Mouse (Mus musculus) embryonic facial prominence, embryonic 13.5 days (tissue): ENCODE results near the gene Aars2. TPM values are rescaled to one million over a fixed set of nuclear protein-coding genes. Genes with fewer than 3 reads are reported as not detected.

Source experiments
- ATAC-seq: fragments of 200-750 bp; cut with Nextera tagmentation; 2 replicates; pipeline ENCODE4 v1.8.0; 2017; ENCODE audit warnings: low read depth; ENCODE audit not compliant: insufficient number of reproducible peaks, insufficient read depth, low FRiP score, low TSS enrichment
- H3K27ac ChIP-seq: fragments of 300-500 bp; sonication (generic); 2 replicates; pipeline ENCODE4 v1.5.1; 2015; ENCODE audit warnings: moderate library complexity, mild to moderate bottlenecking, inconsistent platforms
- H3K27me3 ChIP-seq: fragments of 300-500 bp; sonication (generic); 2 replicates; pipeline ENCODE4 v1.6.1; 2015; ENCODE audit warnings: mild to moderate bottlenecking, inconsistent platforms
- H3K36me3 ChIP-seq: fragments of 300-500 bp; sonication (generic); 2 replicates; pipeline ENCODE4 v1.6.1; 2015; ENCODE audit warnings: mild to moderate bottlenecking, inconsistent platforms
- H3K4me1 ChIP-seq: fragments of 300-500 bp; sonication (generic); 2 replicates; pipeline ENCODE4 v1.6.1; 2015; ENCODE audit warnings: inconsistent platforms
- H3K4me2 ChIP-seq: fragments of 300-500 bp; sonication (generic); 2 replicates; pipeline ENCODE4 v1.6.1; 2015; ENCODE audit warnings: moderate library complexity, mild to moderate bottlenecking, inconsistent platforms
- H3K4me3 ChIP-seq: fragments of 300-500 bp; sonication (generic); 2 replicates; pipeline ENCODE4 v1.5.1; 2015; ENCODE audit warnings: mild to moderate bottlenecking, inconsistent platforms
- H3K9ac ChIP-seq: fragments of 300-500 bp; sonication (generic); 2 replicates; pipeline ENCODE4 v1.6.1; 2015; ENCODE audit warnings: mild to moderate bottlenecking, inconsistent platforms
- H3K9me3 ChIP-seq: fragments of 300-500 bp; sonication (generic); 2 replicates; pipeline ENCODE4 v1.6.1; 2016; ENCODE audit warnings: inconsistent platforms
- WGBS: fragments of 180-500 bp; shearing (Covaris S2); methylation state at CpG from one replicate; pipeline ENCODE4 v1.1.7; 2015; ENCODE audit warnings: mixed read lengths; 5-methylcytosine and 5-hydroxymethylcytosine counted together
- polyA plus RNA-seq: library from polyadenylated mRNA; unstranded; fragments of >200 nt; fragmentation: Nextera tagmentation; extraction: Ambion mirVana; gene quantifications from 2 replicates; pipeline ENCODE4 v1.2.1, GENCODE M21; 2015

The Aars2 gene
- polyA plus RNA-seq, 1 experiment from 2014 or later: 21.5 TPM

- Histone ChIP-seq H3K4me3 (peak within 1 kb of the TSS; percentile 81), H3K36me3 (peaks cover 42% of the 10 kb centered on the region), H3K27me3 (no peaks in the 10 kb centered on the region), H3K9me3 (no peaks in the 10 kb centered on the region), H3K4me2 (peak within 1 kb of the TSS; percentile 97), H3K27ac (peak within 1 kb of the TSS; percentile 86), H3K4me1 (peaks cover 32% of the 10 kb centered on the region), H3K9ac (peak within 1 kb of the TSS; percentile 94)
- under 1% methylated on average over 60 of the region's 61 CpGs for WGBS
- peak; percentile 74 for ATAC-seq
Observed at GRCm38 (mm10) chr17:45563655-45564530, 57.3 kb downstream of the Aars2 start, which contains the start of gene Slc35b2. Gene Slc35b2, plus strand, starts transcription at chr17:45563874.

- peaks cover 32% of the 10 kb centered on the region for H3K4me1 ChIP-seq
- peak overlapping the region; percentile 81 for H3K4me3 ChIP-seq
- H3K9me3 ChIP-seq: no peaks in the 10 kb centered on the region
- ATAC-seq: no peak
- peaks cover 49% of the 10 kb centered on the region for H3K36me3 ChIP-seq
- H3K27me3 ChIP-seq: no peaks in the 10 kb centered on the region
- 7% methylated on average over 18 of the region's 18 CpGs for WGBS
- peak overlapping the region; percentile 86 for H3K27ac ChIP-seq
- peak overlapping the region; percentile 97 for H3K4me2 ChIP-seq
- peak overlapping the region; percentile 94 for H3K9ac ChIP-seq
Observed at GRCm38 (mm10) chr17:45564531-45565084, 58.0 kb downstream of the Aars2 start.

GRCm38 (mm10) chr17:45565103-45565502, 58.5 kb downstream of the Aars2 start:
- Histone ChIP-seq H3K4me3 (peak overlapping the region; percentile 81), H3K9me3 (no peaks in the 10 kb centered on the region), H3K9ac (peak overlapping the region; percentile 94), H3K36me3 (peaks cover 54% of the 10 kb centered on the region), H3K4me1 (peaks cover 35% of the 10 kb centered on the region), H3K27ac (no peak overlapping the region), H3K4me2 (peak overlapping the region; percentile 97), H3K27me3 (no peaks in the 10 kb centered on the region)
- WGBS: 91% methylated on average over 11 of the region's 11 CpGs
- ATAC-seq: no peak

- Histone ChIP-seq H3K4me1 (peaks cover 42% of the 10 kb centered on the region), H3K27ac (no peak overlapping the region), H3K9me3 (no peaks in the 10 kb centered on the region), H3K4me3 (no peak overlapping the region), H3K36me3 (peaks cover 61% of the 10 kb centered on the region), H3K4me2 (no peak overlapping the region), H3K9ac (no peak overlapping the region), H3K27me3 (no peaks in the 10 kb centered on the region)
- WGBS: 74% methylated on average over 1 of the region's 1 CpGs
- no peak for ATAC-seq
Observed at GRCm38 (mm10) chr17:45566031-45566359, 59.4 kb downstream of the Aars2 start.

- Histone ChIP-seq H3K27me3 (no peaks in the 10 kb centered on the region), H3K4me2 (no peak overlapping the region), H3K9me3 (no peaks in the 10 kb centered on the region), H3K36me3 (peaks cover 66% of the 10 kb centered on the region), H3K4me3 (no peak overlapping the region), H3K4me1 (peaks cover 48% of the 10 kb centered on the region), H3K9ac (peak overlapping the region; percentile 27; the same call in 1 of the 2 replicates), H3K27ac (0 out of 2 replicates have a peak overlapping the region, but pooled peaks have one; percentile 34)
- no peak for ATAC-seq
- WGBS: 65% methylated on average over 18 of the region's 18 CpGs
Observed at GRCm38 (mm10) chr17:45566360-45567161, 59.9 kb downstream of the Aars2 start.

- ATAC-seq: no peak
- no peak overlapping the region for H3K27ac ChIP-seq
Observed at GRCm38 (mm10) chr17:45567162-45567601, 60.5 kb downstream of the Aars2 start.

GRCm38 (mm10) chr17:45568990-45569389, 62.3 kb downstream of the Aars2 start:
- H3K27ac ChIP-seq: no peak overlapping the region
- no peak overlapping the region for H3K4me3 ChIP-seq
- no peaks in the 10 kb centered on the region for H3K9me3 ChIP-seq
- H3K4me2 ChIP-seq: no peak overlapping the region
- peaks cover 70% of the 10 kb centered on the region for H3K36me3 ChIP-seq
- no peaks in the 10 kb centered on the region for H3K27me3 ChIP-seq
- WGBS: 83% methylated on average over 12 of the region's 12 CpGs
- no peak for ATAC-seq
- peaks cover 49% of the 10 kb centered on the region for H3K4me1 ChIP-seq
- no peak overlapping the region for H3K9ac ChIP-seq

More at GRCm38 (mm10) chr17:45567162-45567601, 60.5 kb downstream of the Aars2 start:
- Histone ChIP-seq H3K4me2 (no peak overlapping the region), H3K9me3 (no peaks in the 10 kb centered on the region), H3K4me1 (peaks cover 52% of the 10 kb centered on the region), H3K36me3 (peaks cover 70% of the 10 kb centered on the region), H3K4me3 (no peak overlapping the region), H3K27me3 (no peaks in the 10 kb centered on the region), H3K9ac (0 out of 2 replicates have a peak overlapping the region, but pooled peaks have one; percentile 27)
- WGBS: 31% methylated on average over 4 of the region's 4 CpGs

- Histone ChIP-seq H3K9ac (peak overlapping the region; percentile 22; the same call in 1 of the 2 replicates), H3K27ac (no peak overlapping the region), H3K4me3 (peak overlapping the region; percentile 3; the same call in 1 of the 2 replicates), H3K36me3 (peaks cover 69% of the 10 kb centered on the region), H3K27me3 (no peaks in the 10 kb centered on the region), H3K4me2 (no peak overlapping the region), H3K9me3 (no peaks in the 10 kb centered on the region), H3K4me1 (peaks cover 51% of the 10 kb centered on the region)
- ATAC-seq: no peak
- WGBS: 81% methylated on average over 4 of the region's 4 CpGs
Observed at GRCm38 (mm10) chr17:45569999-45570398, 63.4 kb downstream of the Aars2 start.

Other genes with a start within 250 kb of the Aars2 start
- gene Cdc5l, start 73.1 kb upstream of the Aars2 start, polyA plus RNA-seq: 74.0 and 83.1 TPM in 2 replicates
- 0.86 and 0.88 TPM in 2 replicates for gene Spats1, start 31.4 kb upstream of the Aars2 start, polyA plus RNA-seq
- 1.0 and 1.1 TPM in 2 replicates for gene Tcte1, start 16.6 kb downstream of the Aars2 start, polyA plus RNA-seq
- 7.7 and 10.1 TPM in 2 replicates for gene Tmem151b, start 42.8 kb downstream of the Aars2 start, polyA plus RNA-seq
- 4.7 TPM in 2 replicates for gene Nfkbie, start 48.9 kb downstream of the Aars2 start, polyA plus RNA-seq
- 104 and 122 TPM in 2 replicates for gene Slc35b2, start 57.0 kb downstream of the Aars2 start, polyA plus RNA-seq
- 1,480 and 1,606 TPM in 2 replicates for gene Hsp90ab1, start 66.4 kb downstream of the Aars2 start, polyA plus RNA-seq
- gene Slc29a1, start 92.8 kb downstream of the Aars2 start, polyA plus RNA-seq: 69.8 and 77.4 TPM in 2 replicates
- gene Mymx, start 95.3 kb downstream of the Aars2 start, polyA plus RNA-seq: 3.8 and 5.5 TPM in 2 replicates
- 0.63 and 0.84 TPM in 2 replicates for gene Capn11, start 152.5 kb downstream of the Aars2 start, polyA plus RNA-seq
- 146 and 152 TPM in 2 replicates for gene Mrpl14, start 179.5 kb downstream of the Aars2 start, polyA plus RNA-seq
- 38.0 and 42.4 TPM in 2 replicates for gene Tmem63b, start 180.1 kb downstream of the Aars2 start, polyA plus RNA-seq
- not detected in 2 replicates for gene 1600014C23Rik, start 227.0 kb downstream of the Aars2 start, polyA plus RNA-seq